Mouse (Mus musculus) olfactory bulb, adult 2 months (tissue): ENCODE measurements around the gene Lrrc63.

Experiments
- CTCF ChIP-seq: fragments of 200-500 bp; IDR thresholded peaks from 2 replicates; pipeline ENCODE4 v1.5.1; 2012; ENCODE audit warnings: low read depth, mild to moderate bottlenecking, low read length, moderate library complexity; ENCODE audit not compliant: insufficient read depth
- POLR2A ChIP-seq: fragments of 200-500 bp; IDR thresholded peaks from 2 replicates; pipeline ENCODE4 v1.6.1; 2012; ENCODE audit warnings: mild to moderate bottlenecking, low read depth, low read length, moderate library complexity; ENCODE audit not compliant: insufficient read depth

DNA sequence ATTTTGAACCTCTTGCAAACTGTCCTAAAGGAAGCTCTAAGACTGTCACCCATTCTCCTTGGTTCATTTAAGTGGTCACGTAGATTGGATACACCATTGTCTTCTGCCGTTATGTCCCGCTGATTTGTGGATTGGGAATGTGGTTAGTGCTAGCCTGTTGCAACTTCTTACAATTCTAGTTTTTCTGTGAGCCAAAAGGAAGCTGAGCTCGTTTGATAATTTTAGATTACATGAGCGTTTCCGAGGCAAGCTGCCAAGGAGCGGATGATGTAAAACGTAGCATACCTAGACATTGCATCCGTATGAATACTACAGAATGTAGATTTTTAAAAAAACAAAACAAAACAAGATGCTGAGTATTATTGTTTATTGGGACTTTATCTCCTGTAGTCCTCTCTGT is 17.5 kb upstream of the Lrrc63 start:
- no peak for TF ChIP-seq POLR2A
- TF ChIP-seq CTCF: no peak
